Mouse (Mus musculus): ENCODE results near the gene Ssbp4. TPM values are rescaled to one million over a fixed set of nuclear protein-coding genes. Genes with fewer than 3 reads are reported as not detected.
A peak's percentile ranks its signal among the peaks of the same experiment; 100 is the strongest.

The Ssbp4 gene
- polyA plus RNA-seq, 1 experiment: 84.9 TPM

DNA sequence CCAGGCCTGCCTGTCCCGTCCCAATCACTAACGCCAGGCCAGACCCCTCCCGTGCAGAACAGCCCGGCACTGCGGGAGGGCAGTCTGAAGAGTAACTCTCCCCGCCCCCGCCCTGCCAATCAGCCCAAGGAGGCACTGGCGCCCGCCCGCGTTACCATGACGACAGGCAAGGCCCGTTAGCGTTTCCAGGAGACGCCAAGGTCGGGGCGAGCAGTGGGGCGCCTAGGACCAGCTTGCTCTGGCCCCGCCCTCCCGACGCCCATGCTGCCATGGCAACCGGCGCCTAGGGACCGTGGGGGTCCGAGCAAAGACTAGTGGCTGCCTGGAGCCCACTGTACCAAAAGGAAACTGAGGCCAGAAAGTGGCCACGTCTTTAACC is 7.4 kb downstream of the Ssbp4 start:
- H3K4me3 ChIP-seq (ENCODE audit: insufficient read depth, low read depth, low read length): no peak overlapping the region
- no peaks in the 10 kb centered on the region for H3K36me3 ChIP-seq (ENCODE audit: control insufficient read depth, insufficient read depth, low read length)
- H3K27me3 ChIP-seq (replicated peaks; ENCODE audit: control insufficient read depth, insufficient read depth, low read length): no peaks in the 10 kb centered on the region
- H3K4me1 ChIP-seq (ENCODE audit: control insufficient read depth, insufficient read depth, low read length): no peaks in the 10 kb centered on the region
- peak; percentile 91 for DNase-seq
- 6% methylated on average over 26 of the region's 26 CpGs for WGBS
- TF ChIP-seq POLR2A (IDR thresholded peaks at IDR 0.05; ENCODE audit: low read depth, low read length) (no peak), CTCF (conservative IDR thresholded peaks at IDR 0.05; ENCODE audit: insufficient read depth, insufficient read length, low read depth, low read length) (no peak)
- H3K27ac ChIP-seq (ENCODE audit: insufficient read depth, low read depth, low read length): no peak overlapping the region

DNA sequence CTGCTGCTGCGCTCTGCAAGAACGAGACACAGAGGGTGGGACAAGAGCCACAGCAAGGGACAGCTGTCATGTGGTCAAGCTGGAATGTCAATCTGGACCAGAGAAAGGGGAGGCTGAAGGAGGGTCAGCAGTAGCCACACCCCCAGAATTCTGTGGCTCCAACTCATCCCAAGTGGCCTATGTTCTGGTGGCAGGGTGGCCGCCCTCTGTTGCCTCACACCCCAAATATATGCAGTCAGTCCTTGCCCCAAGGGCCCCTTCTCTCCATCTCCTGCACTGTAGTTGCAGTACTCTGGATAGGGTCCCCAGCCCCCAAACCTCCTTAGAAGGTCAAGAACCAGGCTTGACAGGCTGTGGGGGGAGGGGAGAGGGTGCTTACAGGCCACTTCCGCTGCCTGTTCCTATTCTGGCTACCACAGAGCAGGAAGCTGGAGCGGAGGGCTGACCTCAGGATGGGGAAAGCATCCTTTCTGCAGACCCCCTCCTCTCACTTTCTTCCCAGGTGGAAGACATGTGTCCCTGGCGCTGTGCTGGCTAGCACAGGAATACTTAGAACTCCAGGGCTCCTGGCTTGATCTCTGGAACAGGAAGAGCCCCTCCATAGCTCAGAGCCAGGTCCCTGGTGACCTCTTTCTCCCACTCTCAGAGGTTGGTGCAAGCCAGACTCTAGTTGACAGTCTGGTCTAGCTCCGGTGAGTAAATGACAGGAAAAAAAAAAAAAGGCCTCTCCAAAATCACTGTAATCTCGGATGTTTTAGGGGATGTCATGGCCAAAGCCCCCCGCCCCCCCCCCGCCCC is 8.0 kb downstream of the Ssbp4 start:
- 40% methylated on average over 10 of the region's 10 CpGs for WGBS
- TF ChIP-seq POLR2A (IDR thresholded peaks at IDR 0.05; ENCODE audit: low read depth, low read length) (no peak), CTCF (conservative IDR thresholded peaks at IDR 0.05; ENCODE audit: insufficient read depth, insufficient read length, low read depth, low read length) (no peak)
- H3K27ac ChIP-seq (ENCODE audit: insufficient read depth, low read depth, low read length): peak overlapping the region; percentile 45; the same call in 1 of the 2 replicates
- H3K36me3 ChIP-seq (ENCODE audit: control insufficient read depth, insufficient read depth, low read length): no peaks in the 10 kb centered on the region
- peak; percentile 71 for DNase-seq
- no peaks in the 10 kb centered on the region for H3K27me3 ChIP-seq (replicated peaks; ENCODE audit: control insufficient read depth, insufficient read depth, low read length)
- H3K4me3 ChIP-seq (ENCODE audit: insufficient read depth, low read depth, low read length): no peak overlapping the region
- H3K4me1 ChIP-seq (ENCODE audit: control insufficient read depth, insufficient read depth, low read length): no peaks in the 10 kb centered on the region

DNA sequence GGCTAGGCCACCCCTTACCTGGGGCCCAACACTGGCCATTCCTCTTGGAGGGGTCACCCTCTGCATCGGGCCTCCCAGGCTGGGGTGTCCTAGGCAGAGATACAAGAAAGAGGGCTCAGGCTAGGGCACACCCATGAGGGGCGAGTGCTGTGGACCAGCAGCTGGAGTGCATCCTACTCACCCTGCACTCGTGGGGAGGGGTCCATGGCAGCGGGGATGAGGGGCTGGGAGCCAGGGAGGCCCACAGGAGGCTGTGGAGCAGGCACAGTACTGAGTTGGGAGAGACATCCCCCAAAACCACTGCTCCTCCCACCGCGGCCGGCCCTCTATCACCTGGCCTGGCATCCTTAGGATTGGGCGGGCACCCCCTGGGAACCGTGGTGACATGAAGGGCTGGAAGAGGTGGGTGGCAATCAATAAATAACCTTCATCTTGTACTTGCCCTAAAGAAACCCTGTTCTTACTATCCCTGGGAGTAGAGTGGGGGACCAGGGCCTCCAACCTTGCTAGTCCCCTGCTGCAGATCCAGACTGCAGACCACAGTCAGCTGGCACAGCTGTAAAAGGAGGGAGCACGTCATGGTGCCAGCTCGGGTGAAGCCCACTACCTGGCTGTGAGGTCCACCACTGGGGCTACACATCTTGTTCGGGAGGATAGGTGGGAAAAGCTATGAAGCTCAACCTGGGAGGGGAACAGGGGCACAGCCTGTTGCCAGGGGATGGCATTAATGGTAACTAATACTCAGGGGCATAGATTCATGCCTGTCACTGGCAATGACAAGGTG is 9.0 kb downstream of the Ssbp4 start:
- H3K27ac ChIP-seq (ENCODE audit: insufficient read depth, low read depth, low read length): no peak overlapping the region

DNA sequence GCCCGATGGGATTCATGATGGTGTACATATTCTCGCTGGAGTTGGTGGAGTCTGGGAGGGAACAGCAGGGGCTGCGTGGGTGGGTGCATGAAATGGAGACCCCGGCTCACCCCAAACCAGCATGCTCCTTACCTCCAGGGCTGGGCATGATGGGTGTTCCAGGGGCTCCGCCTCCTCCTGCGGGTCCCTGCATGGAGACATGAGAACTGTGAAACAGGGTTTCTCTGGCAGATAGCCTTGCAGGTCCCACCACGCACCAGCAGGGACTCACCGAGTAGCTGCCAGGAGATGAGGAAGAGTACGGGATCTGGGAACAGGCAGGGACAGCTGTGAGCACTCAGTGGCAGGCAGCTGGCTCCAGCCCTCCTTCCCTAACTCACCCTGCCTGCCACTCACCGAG is 9.9 kb downstream of the Ssbp4 start:
- no peaks in the 10 kb centered on the region for H3K4me1 ChIP-seq (ENCODE audit: control insufficient read depth, insufficient read depth, low read length)
- no peak overlapping the region for H3K27ac ChIP-seq (ENCODE audit: insufficient read depth, low read depth, low read length)
- 43% methylated on average over 10 of the region's 10 CpGs for WGBS
- no peaks in the 10 kb centered on the region for H3K27me3 ChIP-seq (replicated peaks; ENCODE audit: control insufficient read depth, insufficient read depth, low read length)
- TF ChIP-seq POLR2A (IDR thresholded peaks at IDR 0.05; ENCODE audit: low read depth, low read length) (no peak), CTCF (conservative IDR thresholded peaks at IDR 0.05; ENCODE audit: insufficient read depth, insufficient read length, low read depth, low read length) (no peak)
- no peak for DNase-seq
- no peaks in the 10 kb centered on the region for H3K36me3 ChIP-seq (ENCODE audit: control insufficient read depth, insufficient read depth, low read length)
- no peak overlapping the region for H3K4me3 ChIP-seq (ENCODE audit: insufficient read depth, low read depth, low read length)

More for the DNA sequence above, 9.0 kb downstream of the Ssbp4 start:
- Histone ChIP-seq H3K4me3 (ENCODE audit: insufficient read depth, low read depth, low read length) (no peak overlapping the region), H3K4me1 (ENCODE audit: control insufficient read depth, insufficient read depth, low read length) (no peaks in the 10 kb centered on the region), H3K36me3 (ENCODE audit: control insufficient read depth, insufficient read depth, low read length) (no peaks in the 10 kb centered on the region), H3K27me3 (replicated peaks; ENCODE audit: control insufficient read depth, insufficient read depth, low read length) (no peaks in the 10 kb centered on the region)
- TF ChIP-seq CTCF (conservative IDR thresholded peaks at IDR 0.05; ENCODE audit: insufficient read depth, insufficient read length, low read depth, low read length) (no peak), POLR2A (IDR thresholded peaks at IDR 0.05; ENCODE audit: low read depth, low read length) (no peak)
- DNase-seq: no peak
- WGBS: 86% methylated on average over 12 of the region's 12 CpGs

DNA sequence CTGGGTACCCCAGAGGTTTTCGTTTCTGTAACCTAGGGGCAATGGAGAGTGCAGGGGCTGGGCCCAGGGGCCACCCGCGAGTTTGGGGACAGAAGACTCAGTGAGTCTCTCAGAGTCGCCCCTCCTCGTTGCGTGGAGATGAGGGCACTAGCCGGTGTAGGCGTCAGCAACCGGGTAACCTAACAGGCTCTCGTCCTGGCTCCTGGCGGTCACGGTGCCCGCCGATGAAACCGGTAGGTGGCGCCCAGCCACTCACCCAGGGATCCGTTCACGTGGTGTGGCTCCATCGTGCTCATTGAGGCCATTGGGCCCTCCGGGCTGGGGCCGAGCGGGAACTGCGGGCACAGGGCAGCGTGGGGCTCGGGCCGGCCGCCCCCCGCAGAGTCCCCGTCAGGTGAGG is 10.4 kb downstream of the Ssbp4 start:
- peak; percentile 90 for DNase-seq
- no peak overlapping the region for H3K27ac ChIP-seq (ENCODE audit: insufficient read depth, low read depth, low read length)
- H3K36me3 ChIP-seq (ENCODE audit: control insufficient read depth, insufficient read depth, low read length): no peaks in the 10 kb centered on the region
- no peaks in the 10 kb centered on the region for H3K4me1 ChIP-seq (ENCODE audit: control insufficient read depth, insufficient read depth, low read length)
- peak; percentile 75 for TF ChIP-seq CTCF (conservative IDR thresholded peaks at IDR 0.05; ENCODE audit: insufficient read depth, insufficient read length, low read depth, low read length)
- TF ChIP-seq POLR2A (IDR thresholded peaks at IDR 0.05; ENCODE audit: low read depth, low read length): no peak
- no peak overlapping the region for H3K4me3 ChIP-seq (ENCODE audit: insufficient read depth, low read depth, low read length)
- no peaks in the 10 kb centered on the region for H3K27me3 ChIP-seq (replicated peaks; ENCODE audit: control insufficient read depth, insufficient read depth, low read length)
- WGBS: 20% methylated on average over 29 of the region's 29 CpGs

DNA sequence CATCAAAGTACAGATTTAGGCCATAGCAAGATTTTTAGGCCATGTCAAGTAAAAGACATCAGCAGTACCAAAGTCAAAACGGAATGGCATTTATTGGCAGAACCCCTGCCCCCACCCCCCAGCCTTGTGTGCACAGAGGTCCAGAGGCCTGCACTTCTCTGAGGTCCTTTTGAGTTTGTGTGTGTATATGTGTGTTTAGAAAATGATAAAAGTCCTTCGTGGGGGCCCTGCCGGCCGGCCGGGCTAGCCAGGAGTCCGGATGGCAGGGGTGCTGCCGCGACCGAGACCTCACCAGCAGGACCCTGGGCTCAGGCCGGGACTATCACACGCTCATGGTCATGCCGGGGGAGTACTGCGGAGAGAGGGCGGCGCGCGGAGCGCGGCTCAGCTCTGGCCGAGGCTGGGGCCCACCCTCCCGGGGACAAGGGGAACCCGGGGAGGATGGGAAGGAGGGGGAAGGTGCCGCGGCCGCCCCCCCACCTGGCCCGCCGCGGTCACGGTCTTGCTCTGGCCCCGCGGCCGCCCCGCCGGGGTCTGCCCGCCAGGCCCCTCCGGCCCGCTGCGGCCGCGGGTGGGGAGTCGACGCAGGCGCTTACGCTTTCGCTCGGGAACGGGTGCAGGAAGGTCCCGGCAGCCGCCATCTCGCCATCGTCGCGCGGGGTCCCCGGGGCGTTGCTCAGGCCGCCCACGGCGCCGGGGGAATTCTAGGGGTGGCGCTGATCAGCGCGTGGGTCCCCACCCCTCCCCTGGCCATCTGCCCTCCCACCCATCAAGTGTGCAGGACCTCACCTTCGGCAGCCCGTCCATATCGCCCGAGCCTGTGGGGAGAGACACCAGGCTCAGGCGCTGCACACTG is 11.0 kb downstream of the Ssbp4 start:
- H3K4me1 ChIP-seq (ENCODE audit: control insufficient read depth, insufficient read depth, low read length): peaks cover 3% of the 10 kb centered on the region; the same call in 1 of the 2 replicates
- TF ChIP-seq POLR2A (IDR thresholded peaks at IDR 0.05; ENCODE audit: low read depth, low read length): no peak
- no peak for TF ChIP-seq CTCF (conservative IDR thresholded peaks at IDR 0.05; ENCODE audit: insufficient read depth, insufficient read length, low read depth, low read length)
- no peaks in the 10 kb centered on the region for H3K27me3 ChIP-seq (replicated peaks; ENCODE audit: control insufficient read depth, insufficient read depth, low read length)
- WGBS: 57% methylated on average over 68 of the region's 68 CpGs
- DNase-seq: no peak
- no peak overlapping the region for H3K27ac ChIP-seq (ENCODE audit: insufficient read depth, low read depth, low read length)
- no peak overlapping the region for H3K4me3 ChIP-seq (ENCODE audit: insufficient read depth, low read depth, low read length)
- H3K36me3 ChIP-seq (ENCODE audit: control insufficient read depth, insufficient read depth, low read length): no peaks in the 10 kb centered on the region
